Mouse (Mus musculus): ENCODE results near the gene Haspin. TPM values are rescaled to one million over a fixed set of nuclear protein-coding genes. Genes with fewer than 3 reads are reported as not detected.

The Haspin gene
- total and polyA plus RNA-seq, 3 experiments = 0.16 to 0.23 (median 0.16) TPM

DNA sequence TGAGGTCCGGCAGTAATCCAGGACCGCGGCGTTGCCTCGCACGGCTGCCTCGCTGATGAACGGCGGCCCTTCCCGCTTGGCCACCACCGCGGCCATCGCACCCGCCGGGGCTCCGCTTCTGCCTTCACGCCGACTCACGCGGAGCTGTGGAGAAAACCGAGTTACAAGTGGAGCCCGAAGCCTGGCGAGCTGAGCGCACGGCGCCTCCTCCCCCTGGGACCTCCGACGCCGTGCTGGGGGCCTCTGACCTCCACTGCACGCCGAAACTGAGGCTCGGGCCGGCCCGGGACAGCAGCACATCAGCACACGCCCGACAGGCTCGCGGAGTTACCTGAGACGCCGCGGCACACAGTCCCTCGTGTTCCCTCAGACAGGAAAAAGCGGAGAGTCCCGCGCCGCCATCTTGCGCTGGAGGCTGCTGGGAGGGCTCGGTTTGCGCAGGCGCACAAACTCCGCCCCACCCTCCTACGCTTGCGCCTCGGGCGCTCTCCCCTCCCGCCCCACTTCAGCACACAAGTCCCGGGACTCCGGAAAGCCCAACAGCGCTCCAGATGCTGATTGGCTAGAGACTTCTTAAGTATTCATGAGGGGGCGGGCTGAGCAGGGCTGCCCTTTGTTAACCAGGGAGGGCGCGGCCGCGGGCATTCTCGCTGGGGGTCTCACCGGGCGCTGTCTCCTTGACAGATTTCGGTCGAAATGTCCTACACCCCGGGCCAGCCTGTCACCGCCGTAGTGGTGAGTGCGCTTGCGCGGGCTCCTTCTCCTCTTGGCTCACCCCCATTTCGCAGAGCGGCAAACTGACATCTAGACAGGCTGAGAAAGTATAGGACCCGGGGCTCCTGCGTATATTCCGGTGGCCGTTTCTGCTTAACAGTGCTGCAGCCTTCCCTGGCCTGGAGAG, 38.8 kb upstream of the Haspin start, which contains the start of the genes Emc6 and Tax1bp3:
Gene Emc6, minus strand, starts transcription at position 430 of the 901 bp plus-strand sequence.
Gene Tax1bp3, plus strand, starts transcription at position 476 of the 901 bp plus-strand sequence.
- Histone ChIP-seq H3K27ac (peak within 1 kb of the TSS; percentile 99), H3K27me3 (ENCODE audit: control insufficient read depth, insufficient read depth, low read length) (no peaks in the 10 kb centered on the region), H3K9ac (ENCODE audit: low read depth, low read length) (peak within 1 kb of the TSS; percentile 91), H3K79me2 (replicated peaks; ENCODE audit: control insufficient read depth, insufficient read depth, low read length) (peaks cover 2% of the 10 kb centered on the region), H3K4me1 (ENCODE audit: control insufficient read depth, insufficient read depth, low read length) (peaks cover 15% of the 10 kb centered on the region), H3K4me3 (peak within 1 kb of the TSS; percentile 94), H3K36me3 (ENCODE audit: control insufficient read depth, insufficient read depth, low read length) (peaks cover 9% of the 10 kb centered on the region)
- intact Hi-C loops (cut with DNase I) = loop anchor here (1.0 kb wide), 1 partner anchor 39 kb away; the partner anchor contains the start of gene Haspin
- WGBS = under 1% methylated on average over 81 of the region's 81 CpGs
- peak; percentile 97 to 98 for DNase-seq
- TF ChIP-seq POLR2A (IDR thresholded peaks at IDR 0.05; ENCODE audit: insufficient read depth, low read depth, low read length) = peak; percentile 74
- TF ChIP-seq CTCF (IDR thresholded peaks at IDR 0.05) = no peak
- TF ChIP-seq EP300 (IDR thresholded peaks at IDR 0.05; ENCODE audit: insufficient read depth, low read depth, low read length) = no peak

DNA sequence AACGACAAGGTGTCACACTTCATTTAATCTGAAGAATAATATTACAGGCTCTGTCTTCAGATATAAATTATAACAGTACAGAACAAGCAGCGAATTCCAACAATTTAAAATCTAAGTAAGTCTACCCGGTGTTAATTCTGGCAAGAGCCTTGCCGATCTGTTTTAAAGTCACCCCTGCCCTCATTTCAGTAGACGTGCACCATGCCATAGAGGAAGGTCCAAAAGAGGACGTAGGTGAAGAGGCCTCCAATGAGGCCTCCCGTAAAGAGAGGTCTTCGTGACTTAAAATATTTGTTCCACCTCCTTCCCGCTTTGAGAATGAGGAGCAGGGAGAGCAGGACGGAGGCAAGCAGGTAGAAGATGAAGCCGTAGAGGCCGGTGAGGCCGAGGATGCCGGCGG, 38.1 kb upstream of the Haspin start:
- Histone ChIP-seq H3K27ac (peak overlapping the region; percentile 99), H3K4me3 (peak overlapping the region; percentile 94), H3K9ac (ENCODE audit: low read depth, low read length) (peak overlapping the region; percentile 91), H3K79me2 (replicated peaks; ENCODE audit: control insufficient read depth, insufficient read depth, low read length) (peaks cover 2% of the 10 kb centered on the region), H3K4me1 (ENCODE audit: control insufficient read depth, insufficient read depth, low read length) (peaks cover 21% of the 10 kb centered on the region), H3K27me3 (ENCODE audit: control insufficient read depth, insufficient read depth, low read length) (no peaks in the 10 kb centered on the region), H3K36me3 (ENCODE audit: control insufficient read depth, insufficient read depth, low read length) (peaks cover 10% of the 10 kb centered on the region)
- WGBS = under 1% methylated on average over 15 of the region's 15 CpGs
- intact Hi-C loops (cut with DNase I) = no loop called here
- no peak for DNase-seq
- TF ChIP-seq EP300 (IDR thresholded peaks at IDR 0.05; ENCODE audit: insufficient read depth, low read depth, low read length) (no peak), POLR2A (IDR thresholded peaks at IDR 0.05; ENCODE audit: insufficient read depth, low read depth, low read length) (no peak), CTCF (IDR thresholded peaks at IDR 0.05) (no peak)

DNA sequence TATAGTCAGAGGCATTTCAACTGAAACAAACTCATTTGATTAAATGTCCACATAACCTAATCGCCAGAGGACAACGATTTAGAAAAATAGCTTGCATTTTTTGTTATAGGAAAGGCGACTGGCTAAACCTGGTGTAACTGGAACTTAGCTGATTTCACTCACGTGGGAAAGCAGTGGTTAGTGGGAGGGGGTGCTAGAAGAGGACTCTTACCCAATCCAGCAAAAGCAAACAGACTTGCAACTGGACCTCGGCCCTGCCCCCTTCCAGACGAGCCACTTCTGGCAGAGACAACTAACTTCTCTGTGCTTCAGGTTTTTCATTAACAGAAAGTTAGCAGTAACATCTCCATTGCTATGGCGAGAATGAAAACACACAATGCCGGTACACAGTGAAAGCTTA, 37.5 kb upstream of the Haspin start:
- no peak for DNase-seq
- Histone ChIP-seq H3K27ac (no peak overlapping the region), H3K4me3 (peak overlapping the region; percentile 94), H3K9ac (ENCODE audit: low read depth, low read length) (no peak overlapping the region), H3K27me3 (ENCODE audit: control insufficient read depth, insufficient read depth, low read length) (no peaks in the 10 kb centered on the region), H3K4me1 (ENCODE audit: control insufficient read depth, insufficient read depth, low read length) (peaks cover 23% of the 10 kb centered on the region), H3K36me3 (ENCODE audit: control insufficient read depth, insufficient read depth, low read length) (peaks cover 10% of the 10 kb centered on the region), H3K79me2 (replicated peaks; ENCODE audit: control insufficient read depth, insufficient read depth, low read length) (peaks cover 2% of the 10 kb centered on the region)
- 38% methylated on average over 8 of the region's 8 CpGs for WGBS
- TF ChIP-seq CTCF (IDR thresholded peaks at IDR 0.05) = no peak
- no peak for TF ChIP-seq POLR2A (IDR thresholded peaks at IDR 0.05; ENCODE audit: insufficient read depth, low read depth, low read length)
- no peak for TF ChIP-seq EP300 (IDR thresholded peaks at IDR 0.05; ENCODE audit: insufficient read depth, low read depth, low read length)
- intact Hi-C loops (cut with DNase I) = no loop called here

DNA sequence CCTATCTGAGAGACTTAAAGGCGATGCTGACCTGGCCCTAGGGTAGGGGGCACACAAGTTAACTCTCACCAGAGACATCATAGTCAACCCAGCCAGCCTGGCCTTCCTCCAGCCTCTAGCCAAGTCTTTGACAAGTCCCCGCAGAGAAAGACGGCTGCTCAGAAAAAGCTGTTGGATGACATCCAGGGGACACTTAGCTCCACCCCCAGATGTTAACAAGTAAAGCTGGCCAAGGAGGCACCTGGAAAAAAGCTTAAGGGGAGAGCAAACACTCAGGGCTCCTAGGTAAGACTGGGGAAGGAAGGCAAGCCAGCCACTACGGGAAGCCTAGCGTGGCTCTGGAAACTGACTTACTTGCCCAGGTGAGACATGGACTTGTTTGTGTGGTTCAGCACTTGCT, 34.1 kb upstream of the Haspin start:
- Histone ChIP-seq H3K79me2 (replicated peaks; ENCODE audit: control insufficient read depth, insufficient read depth, low read length) (peaks cover 2% of the 10 kb centered on the region), H3K27ac (peak overlapping the region; percentile 61), H3K36me3 (ENCODE audit: control insufficient read depth, insufficient read depth, low read length) (peaks cover 10% of the 10 kb centered on the region), H3K4me3 (no peak overlapping the region), H3K27me3 (ENCODE audit: control insufficient read depth, insufficient read depth, low read length) (no peaks in the 10 kb centered on the region), H3K9ac (ENCODE audit: low read depth, low read length) (no peak overlapping the region; the same call in 1 of the 2 replicates), H3K4me1 (ENCODE audit: control insufficient read depth, insufficient read depth, low read length) (peaks cover 19% of the 10 kb centered on the region)
- intact Hi-C loops (cut with DNase I) = no loop called here
- peak; percentile 65 to 80 for DNase-seq
- TF ChIP-seq CTCF (IDR thresholded peaks at IDR 0.05) (no peak), EP300 (IDR thresholded peaks at IDR 0.05; ENCODE audit: insufficient read depth, low read depth, low read length) (0 out of 2 replicates have a peak, but pooled peaks have one; percentile 44), POLR2A (IDR thresholded peaks at IDR 0.05; ENCODE audit: insufficient read depth, low read depth, low read length) (peak; percentile 18; the same call in 1 of the 2 replicates)
- 20% methylated on average over 5 of the region's 5 CpGs for WGBS

DNA sequence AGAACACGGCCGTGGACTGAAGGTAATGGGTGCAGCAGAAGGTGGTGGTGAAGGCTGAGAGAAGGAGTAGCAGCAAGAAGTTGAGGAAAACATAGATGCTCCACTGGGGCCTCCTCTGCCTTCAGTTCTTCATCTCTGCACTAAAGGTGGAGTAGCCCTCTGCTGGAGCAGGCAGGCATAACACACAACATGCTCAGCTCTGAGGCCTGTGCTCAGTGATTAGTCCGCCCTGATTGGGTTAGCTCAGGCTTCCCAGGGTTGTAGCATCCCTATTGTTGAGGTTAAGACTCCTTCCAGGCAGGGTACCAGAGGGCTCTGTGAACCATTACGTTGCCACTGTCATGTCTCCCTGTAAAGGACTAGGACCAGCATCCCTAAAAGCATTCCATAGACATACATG, 31.1 kb upstream of the Haspin start:
- WGBS = 53% methylated on average over 4 of the region's 4 CpGs
- Histone ChIP-seq H3K79me2 (replicated peaks; ENCODE audit: control insufficient read depth, insufficient read depth, low read length) (no peaks in the 10 kb centered on the region), H3K9ac (ENCODE audit: low read depth, low read length) (no peak overlapping the region), H3K4me3 (no peak overlapping the region), H3K4me1 (ENCODE audit: control insufficient read depth, insufficient read depth, low read length) (peaks cover 16% of the 10 kb centered on the region), H3K27ac (no peak overlapping the region), H3K36me3 (ENCODE audit: control insufficient read depth, insufficient read depth, low read length) (peaks cover 5% of the 10 kb centered on the region; the same call in 1 of the 2 replicates), H3K27me3 (ENCODE audit: control insufficient read depth, insufficient read depth, low read length) (no peaks in the 10 kb centered on the region)
- DNase-seq = peak; percentile 43 to 59
- intact Hi-C loops (cut with DNase I) = loop anchor here (5.0 kb wide), 1 partner anchor 33 kb away; no protein-coding TSS in a partner anchor
- TF ChIP-seq CTCF (IDR thresholded peaks at IDR 0.05) = peak; percentile 79
- TF ChIP-seq EP300 (IDR thresholded peaks at IDR 0.05; ENCODE audit: insufficient read depth, low read depth, low read length) = no peak

All from heart, adult 2 months (tissue).